Mouse (Mus musculus) cerebellum, adult 11-12 months (tissue): ENCODE results near the gene Ccm2.

ENCODE experiments used
- DNase-seq: peaks from one replicate; pipeline ENCODE4 v3.0.0; 2022

Gene Ccm2

DNA sequence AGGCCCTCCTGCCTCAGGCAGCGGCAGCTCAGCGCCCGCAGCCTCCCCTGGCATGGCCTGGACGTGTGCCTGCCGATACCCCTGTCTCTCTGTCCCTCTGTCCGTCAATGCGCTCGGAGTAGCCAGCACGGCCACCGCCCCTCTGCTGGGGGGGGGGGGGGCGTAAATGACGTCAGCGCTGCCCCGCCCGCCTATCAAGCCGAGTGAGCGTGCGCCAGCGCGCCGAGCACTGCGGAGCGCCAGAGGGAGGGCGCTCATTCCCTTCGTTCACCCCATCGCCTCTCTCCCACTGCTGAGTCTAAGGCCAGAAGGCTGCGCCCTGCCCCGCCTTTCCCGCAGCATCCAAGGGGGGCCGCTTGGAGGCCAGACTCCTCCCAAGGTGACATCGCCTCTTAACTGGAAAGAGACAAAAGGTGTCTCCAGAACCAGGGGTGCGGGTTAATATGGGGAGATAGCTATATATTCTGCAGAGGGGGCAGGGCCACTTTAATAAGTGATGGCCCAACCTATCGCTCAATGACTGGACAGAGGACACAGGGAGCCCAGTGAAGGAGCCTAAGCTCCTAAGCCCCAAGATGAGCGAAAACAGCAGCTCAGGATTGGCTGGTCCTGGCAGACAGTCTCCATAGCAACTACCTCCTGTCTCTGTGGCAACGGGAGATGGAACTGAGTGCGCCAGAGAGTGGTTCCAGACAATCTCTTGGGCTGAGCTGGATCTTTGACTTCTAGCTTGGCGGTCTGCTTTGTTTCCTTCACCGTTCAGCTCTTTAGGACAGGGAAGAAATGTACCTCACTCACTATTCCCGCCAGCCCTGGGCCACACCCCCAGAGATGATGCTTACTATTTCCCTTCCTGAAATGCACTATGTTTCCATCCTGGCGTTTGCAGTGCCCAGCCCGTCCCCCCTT lies 59.1 kb downstream of the Ccm2 start, which contains the start of gene Nacad:
Nacad (minus strand) TSS at position 563 of the 909 bp plus-strand sequence.
- DNase-seq, result peak; percentile 90

- DNase-seq, result no peak
Observed at GRCm38 (mm10) chr11:6615250-6616205, 68.8 kb downstream of the Ccm2 start.

DNA sequence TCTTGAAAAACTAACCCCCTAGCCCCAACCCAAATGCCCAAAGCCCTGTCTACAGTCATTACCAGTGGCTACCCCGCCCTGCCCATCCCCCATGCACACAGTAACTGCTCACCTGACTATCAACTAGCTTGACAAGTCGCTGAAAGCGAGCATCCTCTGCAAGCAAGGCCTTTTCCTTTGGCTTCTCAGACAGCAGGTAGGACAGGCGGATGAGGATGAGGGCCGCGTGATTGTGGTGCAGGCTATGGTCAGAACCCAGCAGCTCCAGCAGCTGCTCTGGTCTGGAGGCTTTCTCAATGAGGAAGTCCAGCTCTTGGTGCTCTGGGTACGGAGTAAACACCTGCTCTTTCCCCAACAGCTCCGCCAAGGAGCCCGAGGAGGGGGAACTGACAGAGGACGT lies 77.0 kb downstream of the Ccm2 start:
- DNase-seq, result no peak

DNA sequence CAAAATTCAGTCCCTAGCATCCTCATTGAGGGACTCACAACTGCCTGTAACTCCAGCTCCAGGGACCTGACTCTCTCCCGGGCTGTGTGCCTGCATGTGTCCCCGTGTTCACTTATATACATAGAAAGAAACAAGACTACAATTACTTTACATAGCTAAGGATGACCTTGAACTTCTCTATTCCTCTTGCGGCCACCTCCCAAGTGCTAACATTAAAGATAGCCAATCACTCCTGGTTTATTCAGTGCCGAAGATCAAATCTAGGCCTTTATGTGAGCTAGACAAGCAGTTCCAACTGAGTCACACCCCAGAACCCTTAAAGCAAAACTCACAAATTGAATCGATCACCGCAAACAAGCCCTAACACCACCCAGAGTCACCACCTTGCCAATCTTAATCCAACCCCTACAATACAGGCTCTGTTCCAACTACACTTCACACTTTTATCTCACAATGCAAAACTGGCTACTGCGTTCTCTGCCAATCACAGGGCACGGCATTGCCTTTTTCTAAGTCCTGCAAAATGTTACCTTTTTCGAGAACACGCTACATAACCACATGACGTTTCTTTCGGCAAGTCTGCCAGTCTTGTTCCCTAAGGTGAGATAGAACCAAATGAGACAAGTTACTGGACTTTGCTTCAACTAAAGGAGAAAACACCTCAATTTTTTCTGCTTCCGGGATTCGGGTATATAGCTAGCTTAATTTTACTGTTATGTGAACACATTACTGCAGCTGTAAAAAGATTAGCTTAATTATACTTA lies 78.1 kb downstream of the Ccm2 start:
- no peak for DNase-seq

DNA sequence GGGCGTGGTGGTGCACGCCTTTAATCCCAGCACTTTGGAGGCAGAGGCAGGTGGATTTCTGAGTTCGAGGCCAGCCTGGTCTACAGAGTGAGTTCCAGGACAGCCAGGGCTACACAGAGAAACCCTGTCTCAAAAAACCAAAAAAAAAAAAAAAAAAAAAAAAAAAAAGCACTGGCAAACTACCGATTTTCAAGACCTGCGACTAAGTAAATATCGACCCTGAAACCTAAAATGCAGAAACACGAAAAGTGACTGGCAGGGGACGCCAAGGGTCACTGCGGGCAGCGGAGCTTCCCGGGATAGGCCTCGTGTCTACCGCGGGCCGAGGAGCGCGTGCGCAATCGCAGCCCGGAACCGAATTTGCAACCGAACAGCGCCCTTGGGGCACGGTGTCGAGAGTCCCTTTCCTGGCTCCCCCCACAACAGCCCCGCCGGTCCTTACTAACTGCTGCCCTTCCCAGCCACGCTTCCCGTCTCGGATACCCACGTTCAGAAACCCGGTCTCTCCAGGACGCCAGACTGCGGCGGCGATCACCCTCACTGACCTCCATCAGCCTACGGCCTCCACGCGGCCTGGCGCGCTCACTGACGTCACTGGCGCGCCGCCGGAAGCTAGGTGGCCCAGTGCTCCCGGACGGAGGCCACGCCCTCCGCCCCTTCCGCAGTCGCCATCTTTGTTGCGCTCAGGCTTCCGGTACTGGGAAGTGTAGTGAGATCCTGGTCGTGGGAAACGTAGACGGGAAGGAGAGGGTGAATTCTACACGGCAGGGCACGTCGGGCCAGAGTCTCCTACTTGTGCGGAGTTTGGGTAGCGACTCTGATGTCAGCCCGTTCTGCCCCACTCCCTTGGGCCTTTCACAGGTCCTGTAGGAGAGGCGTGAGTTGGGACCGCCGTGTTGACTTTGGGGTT lies 79.0 kb downstream of the Ccm2 start, which contains the start of gene Tbrg4:
Tbrg4 (minus strand) TSS at position 590 of the 910 bp plus-strand sequence.
- peak; percentile 94 for DNase-seq

DNA sequence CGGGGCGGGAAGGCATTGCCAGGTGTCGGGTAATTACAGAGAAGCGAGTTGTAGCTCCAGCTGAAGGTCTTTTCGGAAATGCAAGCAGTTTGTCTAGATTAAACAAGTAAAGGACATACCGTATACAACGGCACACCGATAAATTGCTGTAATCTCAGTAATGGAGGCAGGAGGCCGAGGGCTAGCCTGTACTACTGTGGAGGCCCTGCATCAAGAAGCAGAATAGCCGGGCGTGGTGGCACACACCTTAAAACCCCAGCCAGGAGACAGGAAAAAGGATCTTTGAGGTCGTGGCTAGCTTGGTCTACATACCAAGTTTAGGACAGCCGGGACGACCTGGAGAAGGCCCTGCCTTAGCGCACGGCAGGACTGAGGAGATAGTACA lies 79.7 kb downstream of the Ccm2 start:
- DNase-seq, result no peak

DNA sequence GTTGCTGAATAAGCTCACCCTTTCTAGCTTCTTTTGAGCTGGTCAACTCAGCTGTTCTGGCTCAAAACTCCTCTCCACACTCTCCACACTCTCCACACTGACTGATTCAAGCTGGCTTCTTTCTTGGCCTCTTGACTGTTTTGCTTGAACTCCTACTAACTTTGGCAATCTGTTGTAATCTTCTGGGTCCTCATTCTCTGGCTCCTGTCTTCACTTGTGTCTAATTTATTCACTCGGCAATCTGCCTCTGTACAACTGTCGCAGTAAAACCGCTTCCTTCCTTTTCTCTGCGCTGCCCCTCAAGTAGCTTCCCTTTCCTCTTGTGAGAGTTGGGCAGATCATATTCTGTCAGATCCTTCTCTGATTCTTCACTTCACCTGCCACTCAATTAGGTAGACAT lies 81.0 kb downstream of the Ccm2 start:
- DNase-seq, result no peak

GRCm38 (mm10) chr11:6628568-6628967 lies 81.9 kb downstream of the Ccm2 start:
- DNase-seq, result peak; percentile 55

DNA sequence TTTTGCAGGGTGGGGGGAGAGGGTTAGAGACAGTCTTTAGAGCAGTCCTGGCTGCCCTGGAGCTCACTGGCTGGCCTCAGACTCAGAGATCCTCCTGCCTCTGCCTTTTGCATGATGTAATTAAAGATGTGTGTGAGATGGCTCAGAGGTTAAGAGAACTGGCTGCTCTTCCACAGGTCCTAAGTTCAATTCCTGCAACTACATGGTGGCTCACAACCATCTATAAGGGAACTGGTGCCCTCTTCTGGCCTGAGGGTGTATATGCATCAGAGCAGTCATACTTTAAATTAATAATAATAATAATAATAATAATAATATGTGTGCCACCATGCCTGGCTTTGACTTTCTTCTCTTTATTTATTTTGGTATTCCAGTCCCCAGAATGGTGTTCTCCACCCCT lies 83.0 kb downstream of the Ccm2 start:
- DNase-seq, result no peak

- no peak for DNase-seq
Observed at GRCm38 (mm10) chr11:6636150-6636549, 89.5 kb downstream of the Ccm2 start.

GRCm38 (mm10) chr11:6638537-6638936 lies 91.8 kb downstream of the Ccm2 start, which contains the start of gene Wap:
TSS of gene Wap (minus strand) at chr11:6638637.
- DNase-seq, result no peak

DNA sequence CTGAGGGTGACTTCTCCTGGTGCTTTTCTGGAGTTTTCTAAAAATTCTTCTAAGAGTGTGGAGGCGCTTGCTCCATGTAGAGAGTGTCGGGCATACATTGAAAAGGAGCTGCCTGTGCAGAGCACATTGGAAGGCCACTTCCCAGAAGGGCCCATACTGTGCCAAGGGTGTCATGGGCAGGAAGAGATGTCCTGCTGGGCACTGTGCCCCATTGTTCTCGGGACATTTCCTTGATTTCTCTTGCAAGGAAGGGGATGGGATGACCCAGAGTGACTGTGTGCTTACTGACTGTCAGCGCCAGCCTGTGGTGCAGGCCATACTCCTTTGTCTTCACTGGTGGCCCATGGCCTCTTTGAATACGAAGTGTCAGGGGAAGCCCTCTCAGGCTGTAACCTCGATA lies 92.4 kb downstream of the Ccm2 start:
- DNase-seq, result no peak

DNA sequence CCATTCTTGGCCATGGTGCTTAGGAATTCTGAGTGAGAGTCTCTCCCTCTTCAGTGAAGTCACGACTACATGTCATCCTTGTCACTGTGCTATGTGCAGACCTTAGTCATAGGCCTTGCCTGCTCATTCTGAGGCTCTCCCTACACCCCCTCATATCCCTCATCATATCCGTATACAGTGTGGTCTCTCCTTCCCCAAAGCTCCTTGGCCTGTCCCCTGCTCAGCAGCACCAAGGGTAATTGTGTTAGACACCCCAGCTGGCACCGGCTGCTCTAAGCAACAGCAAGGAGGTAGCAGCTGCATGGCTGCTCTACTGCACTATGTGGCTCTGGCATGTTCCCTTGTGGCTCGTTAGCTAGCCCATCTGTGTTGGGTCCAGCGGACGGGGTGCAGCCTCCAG lies 97.9 kb downstream of the Ccm2 start:
- DNase-seq, result no peak
